Mouse (Mus musculus): ENCODE measurements around the gene Ankle1. TPM values are rescaled to one million over a fixed set of nuclear protein-coding genes. Genes with fewer than 3 reads are reported as not detected.

The Ankle1 gene
- polyA plus RNA-seq (2015; fragmentation: Nextera tagmentation; extraction: Ambion mirVana): 6.5 and 6.7 TPM in 2 replicates

DNA sequence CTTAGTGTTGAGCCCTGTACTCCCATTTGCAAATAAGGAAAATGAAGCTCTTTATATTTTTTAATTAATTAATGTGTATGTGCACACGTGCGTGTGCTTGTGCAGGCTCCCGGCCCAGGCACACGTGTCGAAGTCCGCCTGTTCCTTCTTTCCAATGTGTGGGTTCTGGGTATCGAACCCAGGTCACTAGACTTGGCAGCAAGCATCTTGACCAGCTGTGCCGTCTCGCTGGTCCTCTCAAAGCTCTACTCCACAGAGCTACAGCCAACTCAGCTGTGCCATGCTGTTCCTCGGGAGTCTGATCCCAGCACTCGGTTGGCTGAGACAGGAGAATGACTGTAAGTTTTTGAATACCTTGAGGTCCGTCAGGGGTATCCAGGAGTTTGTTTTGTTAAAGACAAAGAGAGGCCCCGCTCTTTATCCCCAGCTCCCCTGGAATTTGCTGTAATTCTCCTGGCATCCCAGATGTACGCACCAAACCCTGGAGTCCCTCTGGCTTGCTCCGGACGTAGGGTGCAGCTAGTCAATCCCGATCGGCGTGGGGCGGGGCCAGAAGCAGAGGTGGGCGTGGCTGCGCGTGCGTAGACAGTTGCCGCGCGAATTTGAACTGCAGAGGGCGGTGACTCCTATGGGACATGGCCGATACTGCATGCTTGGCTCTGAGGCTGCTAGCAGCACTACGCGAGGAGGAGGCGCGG is at the start of gene Ankle1:
Ankle1 (plus strand) TSS at position 610 of the 698 bp plus-strand sequence.
- Histone ChIP-seq H3K4me1 (peaks cover 18% of the 10 kb centered on the region), H3K4me3 (peak within 1 kb of the TSS; percentile 42), H3K27ac (no peak within 1 kb of the TSS; the same call in 1 of the 2 replicates), H3K9me3 (no peaks in the 10 kb centered on the region), H3K36me3 (replicated peaks) (no peaks in the 10 kb centered on the region), H3K4me2 (peak within 1 kb of the TSS; percentile 85), H3K9ac (0 out of 2 replicates have a peak within 1 kb of the TSS, but pooled peaks have one; percentile 25), H3K27me3 (replicated peaks) (no peaks in the 10 kb centered on the region)
- WGBS: 16% methylated on average over 33 of the region's 33 CpGs
- peak; percentile 93 for ATAC-seq (replicated peaks)

DNA sequence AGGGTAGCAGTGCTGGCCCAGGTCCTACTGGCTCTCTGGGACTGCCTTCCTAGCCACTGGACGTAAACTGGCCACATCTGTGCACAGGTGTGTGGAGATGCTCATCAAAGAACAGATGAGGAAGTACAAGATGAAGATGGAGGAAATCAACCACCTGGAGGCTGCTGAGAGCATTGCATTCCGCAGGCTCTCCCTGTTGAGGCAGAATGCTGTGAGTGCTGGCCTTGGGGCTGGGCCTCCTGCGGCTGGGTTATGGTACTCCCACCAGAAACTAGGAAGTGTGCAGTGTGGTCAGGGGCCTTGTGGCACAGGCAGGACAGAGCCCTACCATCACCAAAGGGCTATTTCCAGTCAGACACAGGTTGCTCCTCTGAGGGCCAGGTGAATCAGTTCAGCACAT is 47.8 kb upstream of the Ankle1 start:
- H3K27me3 ChIP-seq (replicated peaks): no peaks in the 10 kb centered on the region
- peaks cover 47% of the 10 kb centered on the region for H3K36me3 ChIP-seq (replicated peaks)
- 85% methylated on average over 3 of the region's 3 CpGs for WGBS
- H3K27ac ChIP-seq: no peak overlapping the region
- H3K9ac ChIP-seq: no peak overlapping the region
- no peaks in the 10 kb centered on the region for H3K4me1 ChIP-seq
- H3K9me3 ChIP-seq: no peaks in the 10 kb centered on the region
- H3K4me3 ChIP-seq: no peak overlapping the region
- ATAC-seq (replicated peaks): no peak
- no peak overlapping the region for H3K4me2 ChIP-seq

DNA sequence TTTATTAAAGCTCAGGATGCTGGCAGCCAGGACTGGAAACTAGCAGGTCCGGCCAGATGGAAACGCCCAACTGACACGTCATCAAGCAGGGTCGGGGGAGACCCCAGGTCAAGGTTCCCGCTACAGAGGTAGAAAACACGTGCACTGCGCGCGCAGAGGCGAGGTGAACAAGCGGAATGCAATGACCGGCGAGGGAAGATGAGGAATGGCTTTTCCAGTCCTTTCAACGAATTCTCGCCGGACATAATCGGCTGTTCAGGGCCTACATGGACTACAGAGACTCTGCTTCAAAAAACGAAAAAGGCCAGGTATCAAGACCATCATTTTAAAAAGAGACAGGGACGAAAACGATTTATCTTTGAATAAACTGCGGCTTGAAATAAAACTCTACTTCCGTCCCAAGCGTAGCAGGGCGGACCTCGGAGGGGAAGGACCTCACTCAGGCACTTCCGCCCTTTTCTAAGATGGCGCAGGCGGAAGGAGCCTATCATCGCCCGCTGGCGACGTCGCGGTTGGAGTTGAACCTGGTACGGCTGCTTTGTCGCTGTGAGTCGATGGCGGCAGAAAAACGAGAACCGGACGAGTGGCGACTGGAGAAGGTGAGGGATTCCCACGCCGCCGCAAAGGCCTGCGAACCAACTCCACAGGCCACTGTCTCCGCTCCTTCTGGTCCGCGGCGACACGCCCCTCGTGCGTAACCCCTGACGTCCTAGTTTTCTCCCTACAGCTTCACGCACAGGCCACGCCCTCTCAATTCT is 38.9 kb upstream of the Ankle1 start, which contains the start of gene Use1:
Use1 (plus strand) TSS at position 78 of the 758 bp plus-strand sequence.
- H3K4me3 ChIP-seq: peak within 1 kb of the TSS; percentile 61
- peak within 1 kb of the TSS; percentile 57 for H3K9ac ChIP-seq
- peak within 1 kb of the TSS; percentile 80 for H3K4me2 ChIP-seq
- ATAC-seq (replicated peaks): peak; percentile 84
- under 1% methylated on average over 56 of the region's 56 CpGs for WGBS
- H3K9me3 ChIP-seq: no peaks in the 10 kb centered on the region
- no peaks in the 10 kb centered on the region for H3K27me3 ChIP-seq (replicated peaks)
- H3K36me3 ChIP-seq (replicated peaks): 0 out of 2 replicates have a peak, but pooled peaks cover 3% of the 10 kb centered on the region
- peak within 1 kb of the TSS; percentile 93 for H3K27ac ChIP-seq
- H3K4me1 ChIP-seq: peaks cover 31% of the 10 kb centered on the region

DNA sequence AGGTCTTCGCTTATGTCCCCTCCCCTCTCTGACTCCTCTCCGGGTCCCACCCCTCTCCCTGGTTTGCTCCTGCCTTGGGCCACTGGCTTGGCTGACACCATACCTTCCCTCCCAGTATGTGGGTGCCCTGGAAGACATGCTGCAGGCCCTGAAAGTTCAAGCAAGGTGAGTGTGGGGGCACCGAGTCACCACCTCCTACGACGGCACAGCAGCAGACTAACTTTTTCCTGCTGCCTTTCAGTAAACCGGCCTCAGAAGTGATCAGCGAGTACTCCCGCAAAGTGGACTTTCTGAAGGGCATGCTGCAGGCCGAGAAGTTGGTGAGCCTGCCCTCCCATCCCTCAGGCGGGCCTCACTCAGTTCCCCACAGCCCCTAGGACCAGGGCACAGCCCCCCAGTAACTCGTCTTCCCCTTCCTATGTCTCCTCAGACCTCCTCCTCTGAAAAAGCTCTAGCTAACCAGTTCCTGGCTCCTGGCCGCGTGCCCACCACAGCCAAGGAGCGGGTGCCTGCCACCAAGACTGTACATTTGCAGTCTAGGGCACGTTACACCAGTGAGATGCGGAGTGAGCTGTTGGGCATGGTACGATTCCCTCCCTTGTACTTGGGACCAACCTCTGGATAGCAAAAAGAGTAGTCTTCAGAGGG is 38.2 kb upstream of the Ankle1 start:
- Histone ChIP-seq H3K27ac (peak overlapping the region; percentile 93), H3K4me3 (peak overlapping the region; percentile 61), H3K9ac (peak overlapping the region; percentile 57), H3K36me3 (replicated peaks) (0 out of 2 replicates have a peak, but pooled peaks cover 3% of the 10 kb centered on the region), H3K9me3 (no peaks in the 10 kb centered on the region), H3K4me1 (peaks cover 31% of the 10 kb centered on the region), H3K27me3 (replicated peaks) (no peaks in the 10 kb centered on the region), H3K4me2 (peak overlapping the region; percentile 80)
- 50% methylated on average over 17 of the region's 17 CpGs for WGBS
- ATAC-seq (replicated peaks): 0 out of 2 replicates have a peak, but pooled peaks have one; percentile 0

DNA sequence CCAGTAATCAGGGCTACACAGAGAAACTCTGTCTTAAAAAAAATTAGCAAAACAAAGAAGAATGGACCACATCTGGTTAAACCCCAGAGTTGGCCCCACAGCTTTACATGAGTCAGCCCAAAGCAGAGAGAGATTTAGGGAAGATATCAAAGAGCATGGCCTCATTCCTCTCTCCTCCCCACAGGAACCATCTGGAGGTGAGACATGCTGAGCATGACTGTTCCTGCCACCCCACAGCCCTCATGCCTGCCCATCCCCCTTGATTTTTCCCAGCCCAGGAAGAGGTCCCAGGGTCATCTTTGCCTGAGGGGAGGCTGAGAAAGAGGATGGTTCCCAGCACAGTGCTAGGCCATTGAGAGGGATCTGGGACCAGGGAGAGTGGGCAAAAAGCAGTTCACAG is 37.4 kb upstream of the Ankle1 start:
- no peak for ATAC-seq (replicated peaks)
- 0 out of 2 replicates have a peak overlapping the region, but pooled peaks have one; percentile 80 for H3K4me2 ChIP-seq

DNA sequence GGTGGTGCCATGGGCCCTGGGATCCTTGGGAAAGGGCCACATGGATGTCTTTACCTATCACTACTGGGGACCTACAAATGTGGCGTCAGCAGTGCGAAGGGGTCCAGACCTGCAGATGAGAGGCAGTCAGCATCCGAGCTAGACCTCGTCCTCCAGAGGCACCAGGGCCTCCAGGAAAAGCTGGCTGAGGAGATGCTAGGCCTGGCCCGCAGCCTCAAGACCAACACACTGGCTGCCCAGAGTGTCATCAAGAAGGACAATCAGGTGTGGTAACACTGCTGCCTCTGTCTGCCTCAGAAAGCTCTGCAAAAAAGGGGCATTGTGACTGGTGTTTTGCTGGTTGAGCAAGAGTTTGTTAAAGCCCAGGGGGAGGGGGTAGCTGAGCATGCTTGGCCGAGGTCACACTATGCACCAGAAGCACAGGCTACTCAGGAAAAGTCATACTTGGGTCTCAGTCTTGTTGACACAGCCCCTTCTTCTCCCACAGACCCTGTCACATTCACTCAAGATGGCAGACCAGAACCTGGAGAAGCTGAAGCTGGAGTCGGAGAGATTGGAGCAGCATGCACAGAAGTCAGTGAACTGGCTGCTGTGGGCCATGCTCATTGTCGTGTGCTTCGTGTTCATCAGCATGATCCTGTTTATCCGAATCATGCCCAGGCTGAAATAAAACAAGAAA is 36.6 kb upstream of the Ankle1 start:
- Histone ChIP-seq H3K36me3 (replicated peaks) (0 out of 2 replicates have a peak, but pooled peaks cover 3% of the 10 kb centered on the region), H3K4me2 (no peak overlapping the region), H3K4me3 (no peak overlapping the region), H3K4me1 (peaks cover 31% of the 10 kb centered on the region), H3K9me3 (no peaks in the 10 kb centered on the region), H3K27ac (no peak overlapping the region), H3K27me3 (replicated peaks) (no peaks in the 10 kb centered on the region), H3K9ac (no peak overlapping the region)
- no peak for ATAC-seq (replicated peaks)
- 93% methylated on average over 10 of the region's 10 CpGs for WGBS

More for the DNA sequence above, 37.4 kb upstream of the Ankle1 start:
- H3K9ac ChIP-seq: 0 out of 2 replicates have a peak overlapping the region, but pooled peaks have one; percentile 9
- no peak overlapping the region for H3K4me3 ChIP-seq
- peaks cover 31% of the 10 kb centered on the region for H3K4me1 ChIP-seq
- no peak overlapping the region for H3K27ac ChIP-seq
- H3K9me3 ChIP-seq: no peaks in the 10 kb centered on the region
- 0 out of 2 replicates have a peak, but pooled peaks cover 3% of the 10 kb centered on the region for H3K36me3 ChIP-seq (replicated peaks)
- no peaks in the 10 kb centered on the region for H3K27me3 ChIP-seq (replicated peaks)

DNA sequence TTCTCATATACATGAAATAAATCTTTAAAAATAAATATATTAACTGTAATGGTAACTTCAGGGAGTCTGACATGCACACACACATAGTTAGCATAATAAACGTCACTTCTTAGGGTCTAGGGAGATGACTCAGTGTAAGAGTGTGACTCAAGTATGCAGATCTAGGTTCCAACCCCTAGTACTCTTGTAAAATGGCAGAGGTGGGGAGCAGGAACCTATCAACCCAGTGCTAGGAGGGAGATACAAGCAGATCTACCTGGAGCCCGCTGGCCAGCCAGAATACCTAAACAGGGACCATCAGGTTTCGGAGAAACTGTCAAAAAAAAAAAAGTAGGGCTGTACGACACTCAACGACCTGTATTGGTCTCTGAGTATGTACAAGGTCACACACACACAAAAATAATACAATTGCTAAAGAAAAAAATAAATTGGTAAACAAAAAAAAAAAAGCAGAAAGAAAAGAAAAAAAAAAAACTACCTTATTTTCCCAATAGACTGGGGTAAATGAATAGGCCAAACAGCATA is 35.0 kb upstream of the Ankle1 start:
- H3K9ac ChIP-seq: peak overlapping the region; percentile 74
- peak overlapping the region; percentile 81 for H3K4me3 ChIP-seq
- peak overlapping the region; percentile 52 for H3K4me2 ChIP-seq
- peaks cover 35% of the 10 kb centered on the region for H3K4me1 ChIP-seq
- 33% methylated on average over 5 of the region's 5 CpGs for WGBS
- 0 out of 2 replicates have a peak, but pooled peaks cover 3% of the 10 kb centered on the region for H3K36me3 ChIP-seq (replicated peaks)
- peak overlapping the region; percentile 90 for H3K27ac ChIP-seq
- no peaks in the 10 kb centered on the region for H3K27me3 ChIP-seq (replicated peaks)
- H3K9me3 ChIP-seq: no peaks in the 10 kb centered on the region
- no peak for ATAC-seq (replicated peaks)

DNA sequence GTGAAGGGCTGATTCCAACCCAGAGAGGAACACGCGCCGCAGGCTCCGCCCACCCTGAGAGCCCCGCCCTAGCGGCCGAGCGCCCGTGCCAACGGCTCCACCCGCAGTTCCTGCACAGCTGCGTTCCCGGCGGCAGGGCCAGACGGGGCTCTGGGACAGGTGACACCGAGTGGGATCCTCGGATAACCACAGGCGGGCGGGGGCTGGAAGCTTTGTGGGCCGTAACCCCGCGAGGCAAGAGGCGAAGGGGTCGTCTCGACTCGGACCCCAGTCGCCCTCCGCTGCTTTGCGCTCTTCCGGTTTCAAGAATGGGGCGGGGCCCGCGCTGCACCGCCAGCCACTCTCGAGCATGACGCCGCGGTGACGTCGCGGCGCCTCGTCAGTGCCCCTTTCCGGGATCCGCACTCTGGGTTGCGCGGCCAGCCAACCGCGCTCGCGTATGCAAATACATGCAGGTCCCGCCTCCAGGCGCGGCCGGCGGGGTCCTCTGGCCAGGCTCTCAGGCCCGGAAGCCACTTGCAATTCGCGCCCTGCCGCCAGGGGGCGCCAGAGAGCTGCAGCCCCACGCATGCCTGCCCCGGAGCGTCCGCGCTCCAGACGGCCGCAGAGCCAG is 34.5 kb upstream of the Ankle1 start, which contains the start of gene Ocel1:
Ocel1 (plus strand) TSS at position 63 of the 613 bp plus-strand sequence.
- Histone ChIP-seq H3K9ac (peak within 1 kb of the TSS; percentile 74), H3K36me3 (replicated peaks) (0 out of 2 replicates have a peak, but pooled peaks cover 3% of the 10 kb centered on the region), H3K27ac (peak within 1 kb of the TSS; percentile 90), H3K4me1 (peaks cover 35% of the 10 kb centered on the region), H3K4me3 (peak within 1 kb of the TSS; percentile 81), H3K4me2 (peak within 1 kb of the TSS; percentile 52), H3K9me3 (no peaks in the 10 kb centered on the region), H3K27me3 (replicated peaks) (no peaks in the 10 kb centered on the region)
- ATAC-seq (replicated peaks): peak; percentile 83
- under 1% methylated on average over 61 of the region's 68 CpGs for WGBS

DNA sequence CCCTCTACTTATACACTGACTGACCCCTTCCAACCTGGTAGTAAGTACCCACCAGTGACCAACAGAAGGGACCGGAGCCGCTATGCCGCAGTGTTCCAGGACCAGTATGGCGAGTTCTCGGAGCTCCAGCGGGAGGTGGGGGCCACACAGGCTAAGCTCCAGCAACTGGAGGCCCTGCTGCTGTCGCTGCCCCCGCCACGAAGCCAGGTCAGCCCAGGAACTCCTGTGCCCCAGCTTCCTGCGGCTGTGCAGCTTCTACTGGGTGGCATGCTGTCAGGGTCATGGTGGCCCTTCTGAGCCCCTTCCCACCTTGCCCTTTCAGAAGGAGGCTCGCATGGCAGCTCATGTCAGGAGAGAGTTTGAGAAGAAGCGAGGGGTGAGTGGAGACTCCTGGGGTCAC is 33.4 kb upstream of the Ankle1 start:
- 0 out of 2 replicates have a peak, but pooled peaks cover 3% of the 10 kb centered on the region for H3K36me3 ChIP-seq (replicated peaks)

DNA sequence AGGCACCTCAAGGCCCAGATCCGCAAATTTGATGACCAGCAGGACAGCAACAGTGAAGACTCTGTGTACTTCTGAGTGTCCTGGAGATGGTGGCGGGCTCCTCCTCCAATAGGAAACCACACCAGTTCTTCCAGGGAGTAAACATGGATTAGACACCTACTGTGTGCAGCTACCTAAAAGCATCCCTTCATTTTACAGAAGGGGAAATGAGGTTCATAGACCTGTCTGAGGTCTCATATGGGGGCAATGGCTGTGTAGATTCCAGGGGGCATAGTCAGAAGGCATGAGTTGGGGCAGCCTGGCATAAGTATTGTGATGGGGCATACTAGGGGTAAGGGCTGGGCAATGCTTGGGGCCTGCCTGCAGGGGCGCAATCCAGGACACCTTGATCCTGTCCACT is 32.8 kb upstream of the Ankle1 start:
- Histone ChIP-seq H3K4me1 (peaks cover 35% of the 10 kb centered on the region), H3K4me2 (no peak overlapping the region), H3K27me3 (replicated peaks) (peaks cover 3% of the 10 kb centered on the region; the same call in 1 of the 2 replicates), H3K27ac (no peak overlapping the region), H3K9me3 (no peaks in the 10 kb centered on the region), H3K36me3 (replicated peaks) (0 out of 2 replicates have a peak, but pooled peaks cover 3% of the 10 kb centered on the region), H3K9ac (no peak overlapping the region), H3K4me3 (no peak overlapping the region)
- no peak for ATAC-seq (replicated peaks)
- 89% methylated on average over 3 of the region's 3 CpGs for WGBS

More for the DNA sequence above, 33.4 kb upstream of the Ankle1 start:
- Histone ChIP-seq H3K27ac (no peak overlapping the region), H3K9ac (no peak overlapping the region), H3K9me3 (no peaks in the 10 kb centered on the region), H3K4me2 (no peak overlapping the region), H3K27me3 (replicated peaks) (no peaks in the 10 kb centered on the region), H3K4me3 (no peak overlapping the region), H3K4me1 (peaks cover 41% of the 10 kb centered on the region)
- WGBS: 84% methylated on average over 12 of the region's 12 CpGs
- no peak for ATAC-seq (replicated peaks)

All from midbrain, embryonic 15.5 days (tissue).